Mouse (Mus musculus) hindbrain, embryonic 15.5 days (tissue): ENCODE measurements around the gene Olfr1389. TPM values are rescaled to one million over a fixed set of nuclear protein-coding genes. Genes with fewer than 3 reads are reported as not detected.

Experiments
- polyA plus RNA-seq: library from polyadenylated mRNA; unstranded; fragments of >200 nt; fragmentation: Nextera tagmentation; extraction: Ambion mirVana; gene quantifications from 2 replicates; pipeline ENCODE4 v1.2.1, GENCODE M21; 2015

The Olfr1389 gene
- polyA plus RNA-seq, 1 experiment from 2014 or later: not detected

Other genes with a start within 250 kb of the Olfr1389 start
- 0.22 TPM in 1 of 2 replicates, not detected in the other for gene Btnl9, start 235.9 kb upstream of the Olfr1389 start, polyA plus RNA-seq
- 38.0 and 40.7 TPM in 2 replicates for gene Zfp62, start 219.8 kb upstream of the Olfr1389 start, polyA plus RNA-seq
- 34.7 and 36.2 TPM in 2 replicates for gene Mgat1, start 178.9 kb upstream of the Olfr1389 start, polyA plus RNA-seq
- gene Olfr1393, start 144.8 kb upstream of the Olfr1389 start, polyA plus RNA-seq: not detected in 2 replicates
- not detected in 2 replicates for gene Olfr1392, start 137.8 kb upstream of the Olfr1389 start, polyA plus RNA-seq
- not detected in 2 replicates for gene Olfr10, start 118.3 kb upstream of the Olfr1389 start, polyA plus RNA-seq
- gene Olfr1391, start 100.3 kb upstream of the Olfr1389 start, polyA plus RNA-seq: not detected in 2 replicates
- gene Olfr1390, start 87.9 kb upstream of the Olfr1389 start, polyA plus RNA-seq: not detected in 2 replicates
- 0.08 and 0.12 TPM in 2 replicates for gene Olfr1388, start 13.6 kb downstream of the Olfr1389 start, polyA plus RNA-seq
- not detected in 2 replicates for gene Olfr1387, start 32.3 kb downstream of the Olfr1389 start, polyA plus RNA-seq
- gene Olfr1386, start 42.0 kb downstream of the Olfr1389 start, polyA plus RNA-seq: not detected in 2 replicates
- gene Olfr1385, start 66.0 kb downstream of the Olfr1389 start, polyA plus RNA-seq: not detected in 2 replicates
- not detected in 2 replicates for gene Olfr1384, start 83.7 kb downstream of the Olfr1389 start, polyA plus RNA-seq
- gene Olfr1383, start 96.6 kb downstream of the Olfr1389 start, polyA plus RNA-seq: not detected in 2 replicates
- gene Olfr1382, start 105.2 kb downstream of the Olfr1389 start, polyA plus RNA-seq: not detected in 2 replicates
- not detected in 2 replicates for gene Olfr1381, start 120.4 kb downstream of the Olfr1389 start, polyA plus RNA-seq
- gene Olfr1380, start 133.8 kb downstream of the Olfr1389 start, polyA plus RNA-seq: not detected in 2 replicates
- 2.0 and 2.1 TPM in 2 replicates for gene Flt4, start 186.2 kb downstream of the Olfr1389 start, polyA plus RNA-seq
- 0.36 and 0.56 TPM in 2 replicates for gene Scgb3a1, start 240.5 kb downstream of the Olfr1389 start, polyA plus RNA-seq